Mouse (Mus musculus) cerebellum, adult 9-10 months (tissue): ENCODE data around the gene Rnase13.

ENCODE experiments used
- DNase-seq: peaks from one replicate; pipeline ENCODE4 v3.0.0; 2022

Gene Rnase13

DNA sequence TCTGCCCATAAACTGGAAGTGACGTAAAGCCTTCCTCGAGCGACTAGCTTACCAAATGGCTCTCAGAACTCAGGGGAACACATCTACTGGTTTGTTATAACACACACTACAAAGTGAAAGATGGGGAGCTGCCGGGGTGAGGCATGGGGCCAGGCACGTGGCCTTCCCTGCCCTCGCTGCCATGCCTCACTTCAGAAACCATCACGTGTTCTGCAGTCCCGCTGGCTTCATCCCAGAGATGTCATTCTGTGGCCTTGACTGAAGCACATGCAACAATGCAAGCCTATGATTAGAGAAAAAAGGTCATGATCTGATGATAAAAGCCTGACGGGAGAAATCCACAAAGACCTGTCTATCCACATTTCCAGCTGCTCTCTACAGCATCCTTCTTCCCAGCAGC, 50.8 kb downstream of the Rnase13 start:
- DNase-seq: no peak
